Mouse (Mus musculus) lung, embryonic 14.5 days (tissue): ENCODE measurements at regions not wholly inside any gene's neighbourhood (a gene's known extent, or its start where the extent isn't known, plus 50 kb on each side); places are given as distances from the start of the nearest gene placed in this dataset.

Experiments used
- ATAC-seq: fragments of 200-750 bp; cut with Nextera tagmentation; 2 replicates; pipeline ENCODE4 v1.8.0; 2017; ENCODE audit warnings: mild to moderate bottlenecking, moderate TSS enrichment, moderate library complexity; ENCODE audit not compliant: insufficient read depth
- DNase-seq: peaks from one replicate; pipeline ENCODE4 v3.0.0-alpha.2; 2015
- H3K27ac ChIP-seq: fragments of 300-500 bp; sonication (generic); 2 replicates; pipeline ENCODE4 v1.5.1; 2014; ENCODE audit warnings: low read depth, mild to moderate bottlenecking, moderate library complexity
- H3K27me3 ChIP-seq: fragments of 300-500 bp; sonication (generic); 2 replicates; pipeline ENCODE4 v1.6.1; 2014; ENCODE audit warnings: low read length, control low read depth; ENCODE audit not compliant: insufficient read depth
- H3K36me3 ChIP-seq: fragments of 300-500 bp; sonication (generic); 2 replicates; pipeline ENCODE4 v1.6.1; 2014; ENCODE audit warnings: control low read depth; ENCODE audit not compliant: insufficient read depth
- H3K4me1 ChIP-seq: fragments of 300-500 bp; sonication (generic); 2 replicates; pipeline ENCODE4 v1.6.1; 2014; ENCODE audit warnings: antibody characterized with exemption, control low read depth; ENCODE audit not compliant: insufficient read depth
- H3K4me2 ChIP-seq: fragments of 300-500 bp; sonication (generic); 2 replicates; pipeline ENCODE4 v1.6.1; 2014; ENCODE audit warnings: mild to moderate bottlenecking
- H3K4me3 ChIP-seq: fragments of 300-500 bp; sonication (generic); 2 replicates; pipeline ENCODE4 v1.5.1; 2014; ENCODE audit warnings: low read depth, low read length
- H3K9ac ChIP-seq: fragments of 300-500 bp; sonication (generic); 2 replicates; pipeline ENCODE4 v1.6.1; 2014
- H3K9me3 ChIP-seq: fragments of 300-500 bp; sonication (generic); 2 replicates; pipeline ENCODE4 v1.6.1; 2016; ENCODE audit warnings: low read depth, low read length, control low read depth
- CTCF ChIP-seq: IDR thresholded peaks from 2 replicates; pipeline ENCODE4 v1.5.1; 2016; ENCODE audit warnings: antibody characterized with exemption, low read depth
- WGBS: fragments of 180-500 bp; shearing (Covaris S2); extraction: QIAGEN DNeasy Blood & Tissue Kit; methylation state at CpG from one replicate; pipeline ENCODE4 v1.1.7; 2014; 5-methylcytosine and 5-hydroxymethylcytosine counted together

GRCm38 (mm10) chr4:124305871-124306555, 304.6 kb downstream of the 3100002H09Rik start:
- DNase-seq, result no peak
- WGBS, result 78% methylated on average over 10 of the region's 10 CpGs
- Histone ChIP-seq H3K27ac (no peak overlapping the region), H3K9ac (no peak overlapping the region), H3K9me3 (no peaks in the 10 kb centered on the region), H3K4me1 (no peaks in the 10 kb centered on the region), H3K4me2 (no peak overlapping the region), H3K4me3 (no peak overlapping the region), H3K27me3 (no peaks in the 10 kb centered on the region), H3K36me3 (no peaks in the 10 kb centered on the region)
- no peak for TF ChIP-seq CTCF
- ATAC-seq, result no peak

- H3K9ac ChIP-seq, result no peak overlapping the region
- H3K9me3 ChIP-seq, result no peaks in the 10 kb centered on the region
- no peak overlapping the region for H3K4me2 ChIP-seq
- WGBS, result 30% methylated on average over 7 of the region's 7 CpGs
- H3K27ac ChIP-seq, result no peak overlapping the region
- H3K4me1 ChIP-seq, result no peaks in the 10 kb centered on the region
- H3K4me3 ChIP-seq, result no peak overlapping the region
- H3K27me3 ChIP-seq, result no peaks in the 10 kb centered on the region
- no peaks in the 10 kb centered on the region for H3K36me3 ChIP-seq
- no peak for ATAC-seq
- DNase-seq, result peak; percentile 9
- no peak for TF ChIP-seq CTCF
Observed at GRCm38 (mm10) chr4:124302950-124303349, 307.7 kb downstream of the 3100002H09Rik start.

GRCm38 (mm10) chr4:124298667-124299437, 311.8 kb downstream of the 3100002H09Rik start:
- DNase-seq (no peak), ATAC-seq (no peak)
- no peaks in the 10 kb centered on the region for H3K27me3 ChIP-seq
- H3K4me3 ChIP-seq, result no peak overlapping the region
- no peaks in the 10 kb centered on the region for H3K9me3 ChIP-seq
- TF ChIP-seq CTCF, result no peak
- WGBS, result 73% methylated on average over 10 of the region's 10 CpGs
- no peak overlapping the region for H3K4me2 ChIP-seq
- H3K36me3 ChIP-seq, result no peaks in the 10 kb centered on the region
- no peaks in the 10 kb centered on the region for H3K4me1 ChIP-seq
- H3K27ac ChIP-seq, result no peak overlapping the region
- H3K9ac ChIP-seq, result no peak overlapping the region

GRCm38 (mm10) chr4:124292254-124292653, 318.3 kb downstream of the 3100002H09Rik start:
- Histone ChIP-seq H3K36me3 (no peaks in the 10 kb centered on the region), H3K9me3 (no peaks in the 10 kb centered on the region), H3K4me1 (no peaks in the 10 kb centered on the region), H3K9ac (no peak overlapping the region), H3K4me3 (no peak overlapping the region), H3K27ac (no peak overlapping the region), H3K4me2 (no peak overlapping the region), H3K27me3 (no peaks in the 10 kb centered on the region)
- 23% methylated on average over 17 of the region's 17 CpGs for WGBS
- ATAC-seq, result peak; percentile 87; the same call in 1 of the 2 replicates
- peak; percentile 77 for DNase-seq
- no peak for TF ChIP-seq CTCF

- no peak overlapping the region for H3K9ac ChIP-seq
- no peak overlapping the region for H3K27ac ChIP-seq
- no peaks in the 10 kb centered on the region for H3K36me3 ChIP-seq
- ATAC-seq (no peak), DNase-seq (no peak)
- TF ChIP-seq CTCF, result no peak
- WGBS, result 63% methylated on average over 8 of the region's 8 CpGs
- H3K4me2 ChIP-seq, result no peak overlapping the region
- H3K9me3 ChIP-seq, result no peaks in the 10 kb centered on the region
- H3K4me1 ChIP-seq, result no peaks in the 10 kb centered on the region
- H3K27me3 ChIP-seq, result no peaks in the 10 kb centered on the region
- H3K4me3 ChIP-seq, result no peak overlapping the region
Observed at GRCm38 (mm10) chr4:124291767-124292166, 318.8 kb downstream of the 3100002H09Rik start.

GRCm38 (mm10) chr4:124287471-124287870, 323.1 kb downstream of the 3100002H09Rik start:
- H3K4me2 ChIP-seq, result no peak overlapping the region
- H3K36me3 ChIP-seq, result no peaks in the 10 kb centered on the region
- H3K9ac ChIP-seq, result no peak overlapping the region
- no peaks in the 10 kb centered on the region for H3K27me3 ChIP-seq
- no peak overlapping the region for H3K4me3 ChIP-seq
- 69% methylated on average over 6 of the region's 6 CpGs for WGBS
- ATAC-seq (no peak), DNase-seq (peak; percentile 19)
- H3K4me1 ChIP-seq, result no peaks in the 10 kb centered on the region
- no peak overlapping the region for H3K27ac ChIP-seq
- no peak for TF ChIP-seq CTCF
- H3K9me3 ChIP-seq, result no peaks in the 10 kb centered on the region

- Histone ChIP-seq H3K36me3 (no peaks in the 10 kb centered on the region), H3K4me2 (no peak overlapping the region), H3K9ac (no peak overlapping the region), H3K27ac (no peak overlapping the region), H3K4me1 (peaks cover 6% of the 10 kb centered on the region; the same call in 1 of the 2 replicates), H3K4me3 (no peak overlapping the region), H3K9me3 (no peaks in the 10 kb centered on the region), H3K27me3 (peaks cover 10% of the 10 kb centered on the region; the same call in 1 of the 2 replicates)
- 9% methylated on average over 10 of the region's 10 CpGs for WGBS
- DNase-seq (peak; percentile 9), ATAC-seq (no peak)
- no peak for TF ChIP-seq CTCF
Observed at GRCm38 (mm10) chr4:124278681-124279080, 331.9 kb downstream of the 3100002H09Rik start.
